Mouse (Mus musculus): ENCODE measurements around the gene Lyrm9.
"Not testable (repeated sequence)": the region's sequence is repeated elsewhere in the genome, so short reads cannot be mapped to it uniquely, and the experiment has no call there.

Gene Lyrm9

GRCm38 (mm10) chr11:78852529-78852928, 26.1 kb downstream of the Lyrm9 start:
- no peak for DNase-seq

GRCm38 (mm10) chr11:78856310-78856709, 29.9 kb downstream of the Lyrm9 start:
- peak; percentile 80 to 94 for DNase-seq

- no peak for DNase-seq
Measured at GRCm38 (mm10) chr11:78857611-78858010, 31.2 kb downstream of the Lyrm9 start.

- no peak for DNase-seq
Measured at GRCm38 (mm10) chr11:78863898-78864297, 37.5 kb downstream of the Lyrm9 start.

- no peak for DNase-seq
Measured at GRCm38 (mm10) chr11:78864567-78865278, 38.3 kb downstream of the Lyrm9 start.

GRCm38 (mm10) chr11:78865314-78865713, 38.9 kb downstream of the Lyrm9 start:
- no peak for DNase-seq

- no peak for DNase-seq
Measured at GRCm38 (mm10) chr11:78866486-78866885, 40.1 kb downstream of the Lyrm9 start.

- no peak for DNase-seq
Measured at GRCm38 (mm10) chr11:78867696-78868095, 41.3 kb downstream of the Lyrm9 start.

- not testable (repeated sequence) for DNase-seq
Measured at GRCm38 (mm10) chr11:78869205-78869604, 42.8 kb downstream of the Lyrm9 start.

- no peak for DNase-seq
Measured at GRCm38 (mm10) chr11:78870891-78871290, 44.5 kb downstream of the Lyrm9 start.

GRCm38 (mm10) chr11:78872782-78873181, 46.4 kb downstream of the Lyrm9 start:
- DNase-seq: no peak

GRCm38 (mm10) chr11:78879727-78880126, 53.3 kb downstream of the Lyrm9 start:
- no peak for DNase-seq

- DNase-seq: peak in 1 of 2 experiments; percentile 3
Measured at GRCm38 (mm10) chr11:78886693-78887092, 60.3 kb downstream of the Lyrm9 start.

- DNase-seq: peak; percentile 76 to 78
Measured at GRCm38 (mm10) chr11:78887102-78887971, 61.0 kb downstream of the Lyrm9 start.

GRCm38 (mm10) chr11:78889156-78889555, 62.8 kb downstream of the Lyrm9 start:
- DNase-seq: no peak
